Mouse (Mus musculus) midbrain, embryonic 10.5 days (tissue): ENCODE measurements around the gene Tmem200c. TPM values are rescaled to one million over a fixed set of nuclear protein-coding genes. Genes with fewer than 3 reads are reported as not detected.

Experiments
- DNase-seq: peaks from one replicate; pipeline ENCODE4 v3.0.0-alpha.2; 2017; ENCODE audit warnings: low spot score
- H3K27ac ChIP-seq: fragments of 300-500 bp; sonication (generic); replicated peaks from 2 replicates; pipeline ENCODE4 v1.5.1; 2016; ENCODE audit warnings: mild to moderate bottlenecking
- H3K27me3 ChIP-seq: fragments of 300-500 bp; sonication (generic); 2 replicates; pipeline ENCODE4 v1.6.1; 2016; ENCODE audit warnings: low read depth, mild to moderate bottlenecking; ENCODE audit not compliant: poor library complexity, severe bottlenecking
- H3K36me3 ChIP-seq: fragments of 300-500 bp; sonication (generic); 2 replicates; pipeline ENCODE4 v1.6.1; 2016; ENCODE audit warnings: mild to moderate bottlenecking, moderate library complexity
- H3K4me1 ChIP-seq: fragments of 300-500 bp; sonication (generic); 2 replicates; pipeline ENCODE4 v1.6.1; 2016
- H3K4me3 ChIP-seq: fragments of 300-500 bp; sonication (generic); 2 replicates; pipeline ENCODE4 v1.5.1; 2016; ENCODE audit warnings: mild to moderate bottlenecking, moderate library complexity
- H3K9me3 ChIP-seq: fragments of 300-500 bp; sonication (generic); replicated peaks from 2 replicates; pipeline ENCODE4 v1.6.1; 2016; ENCODE audit warnings: mild to moderate bottlenecking
- WGBS: fragments of 180-500 bp; shearing (Covaris S2); methylation state at CpG from one replicate; pipeline ENCODE4 v1.1.7; 2016; 5-methylcytosine and 5-hydroxymethylcytosine counted together
- polyA plus RNA-seq: library from polyadenylated mRNA; unstranded; fragments of >200 nt; fragmentation: Nextera tagmentation; extraction: Ambion mirVana; gene quantifications from 2 replicates; pipeline ENCODE4 v1.2.1, GENCODE M21; 2016

The Tmem200c gene
- polyA plus RNA-seq, 1 experiment from 2014 or later: 1.4 TPM

DNA sequence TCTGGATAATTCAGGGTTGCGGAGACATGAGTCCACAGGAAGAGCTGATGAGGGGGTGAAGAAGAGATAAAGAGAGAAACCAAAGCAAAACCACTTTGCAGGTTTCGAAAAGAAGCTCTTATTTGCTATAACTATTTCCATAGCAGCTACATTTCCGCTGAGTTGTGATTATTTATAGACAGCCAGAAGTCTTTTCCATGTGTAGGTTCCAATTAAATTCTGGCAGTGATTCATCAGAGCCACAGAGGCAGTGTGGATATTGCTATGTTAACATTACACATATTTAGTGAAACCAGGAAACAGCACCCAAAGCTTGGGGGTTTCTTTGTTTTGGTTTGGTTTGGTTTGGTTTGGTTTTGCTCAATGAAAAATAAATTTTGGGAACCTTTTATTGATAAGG, 37.8 kb downstream of the Tmem200c start:
- no peak for DNase-seq
- 88% methylated on average over 3 of the region's 3 CpGs for WGBS
- H3K27me3 ChIP-seq: no peaks in the 10 kb centered on the region
- H3K27ac ChIP-seq: no peak overlapping the region
- no peak overlapping the region for H3K4me3 ChIP-seq
- H3K36me3 ChIP-seq: no peaks in the 10 kb centered on the region
- no peaks in the 10 kb centered on the region for H3K9me3 ChIP-seq
- no peaks in the 10 kb centered on the region for H3K4me1 ChIP-seq

DNA sequence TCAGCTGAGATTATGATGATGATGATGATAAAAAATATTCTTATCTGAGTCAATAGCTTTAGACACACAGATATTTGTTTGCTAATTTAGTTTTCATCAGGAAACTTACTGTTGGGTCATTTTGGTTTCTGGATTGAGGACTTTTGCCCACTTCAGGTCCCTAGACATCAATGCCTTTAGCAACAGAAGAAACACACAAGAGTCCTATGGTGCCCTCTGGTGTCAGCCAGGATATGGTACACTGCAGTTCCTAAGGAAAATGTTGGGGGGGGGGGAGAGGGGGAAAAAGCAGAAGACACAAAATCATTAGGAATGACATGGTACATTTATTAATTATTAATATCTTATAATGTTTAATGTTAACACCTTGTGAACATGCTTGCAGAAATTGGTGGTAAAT, 42.0 kb downstream of the Tmem200c start:
- no peak for DNase-seq
- Histone ChIP-seq H3K36me3 (no peaks in the 10 kb centered on the region), H3K4me3 (no peak overlapping the region), H3K27ac (no peak overlapping the region), H3K9me3 (no peaks in the 10 kb centered on the region), H3K4me1 (no peaks in the 10 kb centered on the region), H3K27me3 (no peaks in the 10 kb centered on the region)

DNA sequence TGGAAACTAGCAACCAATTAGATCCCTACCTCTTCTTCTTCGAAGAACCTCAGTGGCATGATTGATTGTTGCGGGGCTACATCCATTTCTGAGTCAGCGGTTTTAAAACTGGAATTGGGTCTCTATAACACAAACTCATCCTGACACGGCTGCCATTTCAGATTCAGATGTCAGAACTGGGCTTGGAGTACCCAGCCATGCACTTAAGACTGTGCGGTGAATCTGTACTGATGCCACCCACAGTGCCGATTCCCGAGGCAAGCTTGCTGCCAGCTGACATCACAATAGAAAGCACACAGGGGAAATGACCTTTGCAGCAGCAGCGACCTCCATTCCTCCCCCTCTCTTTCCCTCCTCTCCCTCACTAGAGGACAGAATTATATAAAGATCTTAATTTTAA, 47.6 kb downstream of the Tmem200c start:
- no peaks in the 10 kb centered on the region for H3K27me3 ChIP-seq
- peak; percentile 13 for DNase-seq
- WGBS: 55% methylated on average over 8 of the region's 8 CpGs

GRCm38 (mm10) chr17:68875251-68875650, 48.8 kb downstream of the Tmem200c start:
- Histone ChIP-seq H3K36me3 (no peaks in the 10 kb centered on the region), H3K4me3 (no peak overlapping the region), H3K27ac (no peak overlapping the region), H3K27me3 (no peaks in the 10 kb centered on the region), H3K9me3 (no peaks in the 10 kb centered on the region), H3K4me1 (peaks cover 7% of the 10 kb centered on the region)
- DNase-seq: no peak
- WGBS: 69% methylated on average over 5 of the region's 5 CpGs

More for the DNA sequence above, 47.6 kb downstream of the Tmem200c start:
- H3K36me3 ChIP-seq: no peaks in the 10 kb centered on the region
- H3K27ac ChIP-seq: no peak overlapping the region
- H3K9me3 ChIP-seq: no peaks in the 10 kb centered on the region
- peaks cover 7% of the 10 kb centered on the region for H3K4me1 ChIP-seq
- H3K4me3 ChIP-seq: no peak overlapping the region

- Histone ChIP-seq H3K4me1 (peaks cover 7% of the 10 kb centered on the region), H3K27ac (no peak overlapping the region), H3K27me3 (no peaks in the 10 kb centered on the region), H3K36me3 (no peaks in the 10 kb centered on the region), H3K4me3 (no peak overlapping the region), H3K9me3 (no peaks in the 10 kb centered on the region)
- DNase-seq: no peak
- 88% methylated on average over 10 of the region's 10 CpGs for WGBS
Observed at GRCm38 (mm10) chr17:68875917-68876495, 49.6 kb downstream of the Tmem200c start.

DNA sequence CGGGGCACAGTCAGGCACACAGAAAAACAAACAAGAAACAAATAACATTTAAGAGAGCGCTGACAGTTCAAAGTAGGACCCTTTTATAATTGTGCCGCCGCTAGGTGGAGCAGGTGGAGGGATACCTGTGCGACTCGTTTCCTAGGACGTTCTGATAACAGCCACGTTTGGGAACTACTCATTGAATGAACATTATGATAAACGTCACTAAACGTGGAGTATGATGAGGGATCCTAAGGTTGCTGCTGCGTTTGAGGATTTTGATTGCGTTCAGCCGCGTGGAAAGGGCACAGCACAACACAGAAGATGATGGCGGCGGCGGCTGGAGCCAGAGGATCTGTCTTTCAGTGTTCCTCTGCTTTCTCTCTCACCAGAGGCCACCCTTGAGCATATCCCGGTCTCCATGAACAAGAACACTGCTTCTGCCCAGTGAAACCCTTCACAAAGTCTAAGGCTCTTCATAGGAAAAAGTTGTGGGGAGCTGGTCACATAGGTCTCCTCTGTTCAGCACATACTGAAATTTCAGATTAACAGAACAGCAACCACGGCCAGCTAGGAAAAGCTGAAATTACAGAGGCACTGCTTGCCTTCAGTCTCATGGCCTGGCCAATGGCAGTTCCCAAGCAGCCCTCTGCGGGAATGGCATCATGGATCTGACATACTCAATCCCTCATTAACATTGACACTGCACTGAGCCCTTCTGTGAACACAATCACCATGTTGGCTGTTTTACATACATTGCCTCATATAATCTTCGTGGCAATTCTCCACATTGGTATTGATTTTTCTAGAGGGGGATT, 55.5 kb downstream of the Tmem200c start:
- peak overlapping the region; percentile 51 for H3K4me3 ChIP-seq
- peak; percentile 45 for DNase-seq
- no peaks in the 10 kb centered on the region for H3K27me3 ChIP-seq
- H3K9me3 ChIP-seq: no peaks in the 10 kb centered on the region
- no peaks in the 10 kb centered on the region for H3K36me3 ChIP-seq
- H3K27ac ChIP-seq: 0 out of 2 replicates have a peak overlapping the region, but pooled peaks have one; percentile 23
- peaks cover 6% of the 10 kb centered on the region for H3K4me1 ChIP-seq
- WGBS: 15% methylated on average over 21 of the region's 21 CpGs

DNA sequence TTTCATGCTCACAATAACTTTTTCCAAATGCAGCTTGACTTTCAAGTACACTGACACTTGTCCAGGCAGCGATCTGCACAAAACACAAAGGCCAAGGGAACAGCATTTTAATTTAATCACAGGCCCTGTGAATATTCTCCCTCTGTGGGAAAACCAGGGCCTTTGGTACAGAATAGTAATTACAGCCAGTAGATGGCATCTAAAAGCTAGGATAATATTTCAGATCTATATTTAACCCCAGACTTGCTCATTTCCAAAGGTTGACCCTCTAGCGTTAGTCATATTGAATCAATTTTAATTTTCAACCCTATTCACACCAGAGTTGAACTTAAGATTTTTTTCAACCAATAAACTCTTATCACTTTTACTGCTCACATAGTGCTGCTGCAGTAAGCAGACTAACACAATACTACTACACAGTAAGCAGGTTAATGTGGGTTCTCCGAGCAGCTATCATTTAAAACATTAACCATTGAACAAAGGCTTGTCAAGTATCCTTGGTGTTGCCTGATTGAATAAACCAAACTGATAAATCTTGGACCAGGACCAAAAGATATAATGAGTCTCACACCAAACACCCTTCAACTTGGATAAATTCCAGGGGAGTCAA, 57.2 kb downstream of the Tmem200c start:
- H3K9me3 ChIP-seq: no peaks in the 10 kb centered on the region
- DNase-seq: no peak
- no peaks in the 10 kb centered on the region for H3K36me3 ChIP-seq
- H3K4me3 ChIP-seq: no peak overlapping the region
- H3K27me3 ChIP-seq: no peaks in the 10 kb centered on the region
- 86% methylated on average over 3 of the region's 3 CpGs for WGBS
- H3K4me1 ChIP-seq: peaks cover 6% of the 10 kb centered on the region
- H3K27ac ChIP-seq: no peak overlapping the region

DNA sequence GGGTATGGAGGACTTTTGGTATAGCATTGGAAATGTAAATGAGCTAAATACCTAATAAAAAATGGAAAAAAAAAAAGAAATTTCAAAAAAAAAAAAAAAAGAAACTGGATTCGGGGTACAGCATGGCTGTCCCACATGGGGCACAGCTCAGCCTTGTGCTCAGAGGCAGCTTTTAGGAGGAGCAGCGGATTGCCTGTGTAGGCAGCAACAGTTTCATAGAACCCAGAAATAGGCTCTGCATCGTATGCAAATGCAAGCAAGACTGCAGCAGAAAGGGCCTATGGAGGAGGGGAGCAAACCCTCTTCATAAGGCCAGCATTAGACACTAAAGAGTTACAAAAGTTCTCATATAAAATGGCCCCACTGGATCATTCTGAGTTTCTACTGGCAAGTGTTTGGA, 64.2 kb downstream of the Tmem200c start:
- Histone ChIP-seq H3K9me3 (no peaks in the 10 kb centered on the region), H3K4me3 (no peak overlapping the region), H3K27ac (no peak overlapping the region), H3K36me3 (no peaks in the 10 kb centered on the region), H3K27me3 (no peaks in the 10 kb centered on the region), H3K4me1 (no peaks in the 10 kb centered on the region)
- WGBS: 89% methylated on average over 3 of the region's 3 CpGs
- no peak for DNase-seq

Other genes with a start within 250 kb of the Tmem200c start
- gene Epb41l3, start 249.1 kb downstream of the Tmem200c start, polyA plus RNA-seq: 51.0 and 62.6 TPM in 2 replicates